Mouse (Mus musculus) layer of hippocampus, adult 9-10 months (tissue): ENCODE data around the gene Ybx3.

Experiments used
- DNase-seq: peaks from one replicate; pipeline ENCODE4 v3.0.0; 2022; ENCODE audit warnings: low spot score

The Ybx3 gene

GRCm38 (mm10) chr6:131388040-131389021 is at the start of gene Ybx3:
TSS of gene Ybx3 (minus strand) at chr6:131388476.
- DNase-seq: peak; percentile 54

DNA sequence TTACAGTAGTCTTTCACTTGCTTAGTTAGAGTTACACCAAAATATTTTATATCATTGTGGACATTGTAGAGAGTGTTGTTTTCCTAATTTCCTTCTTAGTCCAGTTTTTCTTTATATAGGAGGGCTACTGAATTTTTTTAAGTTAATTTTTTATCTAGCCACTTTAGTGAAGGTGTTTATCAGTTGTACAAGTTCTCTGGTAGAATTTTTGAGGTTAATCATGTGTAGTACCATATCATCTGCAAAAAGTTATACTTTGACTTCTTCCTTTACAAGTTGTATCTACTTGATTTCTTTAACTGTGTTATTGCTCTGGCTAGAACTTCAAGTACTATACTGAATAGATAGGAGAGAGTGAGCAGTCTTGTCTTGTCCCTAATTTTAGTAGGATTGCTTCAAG is 48.4 kb upstream of the Ybx3 start:
- DNase-seq: no peak

- DNase-seq: no peak
Observed at GRCm38 (mm10) chr6:131434088-131434487, 45.8 kb upstream of the Ybx3 start.

GRCm38 (mm10) chr6:131433153-131434048 is 45.1 kb upstream of the Ybx3 start:
- DNase-seq: no peak

GRCm38 (mm10) chr6:131421572-131421971 is 33.3 kb upstream of the Ybx3 start:
- DNase-seq: no peak

DNA sequence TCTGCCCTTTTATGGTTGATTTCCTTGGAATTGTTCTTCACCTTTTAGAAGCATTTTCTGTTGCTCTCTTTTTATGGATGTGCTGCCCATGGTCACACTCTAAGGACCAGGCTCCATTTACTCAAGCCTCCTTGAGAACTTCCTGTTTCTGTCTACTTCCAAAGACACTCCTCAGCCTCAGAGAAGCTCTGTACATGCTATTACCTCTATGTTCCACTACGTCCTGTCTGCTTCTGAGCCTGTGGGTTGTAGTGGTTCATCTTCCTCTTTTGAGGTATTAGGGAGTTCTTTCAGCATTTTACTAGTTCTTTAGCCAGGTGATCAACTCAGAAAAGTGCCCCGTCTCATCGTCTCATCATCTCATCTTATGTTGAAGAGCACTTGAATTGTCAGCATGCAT is 31.3 kb upstream of the Ybx3 start:
- DNase-seq: no peak

DNA sequence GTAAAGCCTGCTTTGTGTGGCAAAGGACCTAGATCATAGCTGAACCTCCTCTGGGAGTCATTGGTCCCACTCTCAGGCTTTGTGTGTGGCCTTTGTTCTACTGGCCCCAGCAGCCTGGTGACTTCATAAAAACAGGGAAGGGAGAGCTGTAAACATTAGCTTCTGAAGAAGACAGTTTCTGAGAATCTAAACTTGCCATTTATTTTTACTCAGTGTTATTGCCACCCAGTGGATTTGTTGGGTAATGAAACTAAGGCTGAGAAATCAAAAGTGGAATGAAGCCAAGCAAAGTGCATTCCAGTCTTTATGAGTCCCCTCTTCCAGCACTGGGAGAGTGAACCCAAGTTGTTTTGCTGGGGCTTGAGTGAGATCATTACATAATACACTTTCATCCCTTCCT is 30.5 kb upstream of the Ybx3 start:
- DNase-seq: peak; percentile 42

GRCm38 (mm10) chr6:131411116-131411843 is 23.0 kb upstream of the Ybx3 start:
- DNase-seq: no peak

DNA sequence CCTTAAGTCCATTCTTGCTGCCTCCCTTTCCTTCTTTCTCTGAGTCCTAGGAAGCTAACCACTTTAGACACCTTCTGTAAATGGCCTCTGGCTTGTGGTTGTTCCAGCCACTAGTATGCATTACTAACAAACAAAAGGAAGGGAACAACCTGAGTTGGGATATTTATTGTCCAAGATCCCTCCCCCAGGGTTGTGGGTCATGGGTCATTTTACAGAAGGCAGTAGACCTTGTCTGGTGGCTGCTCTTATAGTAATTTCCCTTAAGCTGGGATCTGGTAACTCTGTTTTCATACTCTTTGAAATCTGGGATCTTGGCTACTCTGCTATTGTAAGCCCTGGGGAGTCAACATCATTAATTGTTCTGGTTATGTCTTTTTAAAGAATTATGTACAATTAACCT is 18.7 kb upstream of the Ybx3 start:
- DNase-seq: no peak

DNA sequence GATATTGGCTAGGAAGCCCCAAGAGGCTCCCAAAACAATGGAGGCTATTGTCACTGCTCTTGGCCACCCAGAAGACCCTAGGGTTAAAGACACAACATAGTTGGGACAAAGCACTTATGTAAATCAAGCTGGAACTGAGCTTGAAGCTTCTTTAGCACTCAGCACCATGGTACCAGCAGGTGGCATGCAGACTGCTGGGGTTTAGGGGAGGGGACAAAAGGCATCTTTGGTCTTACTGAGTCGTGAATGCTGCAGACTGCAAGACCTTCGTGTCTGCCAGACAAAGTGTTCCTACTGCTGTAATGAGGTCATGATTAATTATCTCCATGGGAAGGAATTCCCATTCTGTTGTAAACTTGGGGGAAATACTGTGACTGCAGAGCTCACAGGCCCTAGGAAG is 17.6 kb upstream of the Ybx3 start:
- DNase-seq: no peak

DNA sequence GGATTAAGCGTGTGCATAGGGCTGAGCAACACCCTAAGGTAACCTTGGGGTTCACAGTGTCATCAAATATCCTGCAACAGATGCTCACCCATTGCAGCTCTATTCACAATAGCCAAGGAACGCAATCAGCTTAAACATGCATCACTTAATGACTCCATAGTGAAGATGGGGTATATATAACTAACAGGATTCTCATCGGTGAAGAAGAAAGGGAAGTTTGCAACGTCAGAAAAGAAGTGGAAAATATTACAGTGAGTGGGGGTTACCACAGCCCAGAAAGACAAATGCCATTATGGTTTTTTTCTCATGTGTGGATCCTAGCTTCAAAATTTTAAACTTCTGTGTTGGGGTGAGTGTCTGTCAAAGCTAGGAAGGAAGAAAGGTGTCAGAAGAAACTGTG is 16.9 kb upstream of the Ybx3 start:
- DNase-seq: no peak

DNA sequence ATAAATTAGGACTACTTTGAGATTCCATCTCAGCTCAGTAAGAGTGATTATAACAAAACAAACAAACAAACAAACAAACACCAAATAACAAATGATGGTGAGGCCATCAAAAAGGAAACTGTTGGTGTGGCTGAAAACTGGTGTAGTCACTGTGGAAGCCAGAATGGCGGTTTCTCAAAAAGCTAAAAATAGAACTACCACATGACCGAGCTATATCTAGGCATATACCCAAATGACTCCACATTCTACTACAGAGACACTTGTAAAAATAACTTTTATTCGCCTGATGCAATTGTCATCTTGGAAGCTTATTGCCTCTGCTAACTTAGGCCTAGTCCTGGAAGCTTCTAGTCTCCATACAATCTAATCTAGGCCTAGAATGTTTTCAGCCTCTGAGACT is 16.0 kb upstream of the Ybx3 start:
- no peak for DNase-seq

DNA sequence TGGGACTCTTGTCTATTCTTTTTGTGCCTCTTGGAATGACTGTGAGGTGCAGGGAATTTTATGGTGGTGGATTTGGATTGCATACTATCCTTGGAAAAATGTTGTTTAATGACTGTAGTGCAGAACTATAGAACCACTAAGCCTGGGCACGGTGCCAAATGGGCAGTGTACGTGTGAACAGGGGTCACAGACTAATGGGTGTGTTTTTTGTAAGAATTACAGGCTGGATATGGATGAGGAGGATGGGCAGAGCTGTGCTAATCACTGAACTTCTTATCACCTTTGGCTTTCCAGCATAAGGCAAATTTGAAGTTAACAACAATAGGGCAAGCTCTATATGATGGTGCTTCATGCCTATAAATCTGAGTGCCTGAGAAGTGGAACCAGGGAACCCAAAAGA is 14.8 kb upstream of the Ybx3 start:
- no peak for DNase-seq

DNA sequence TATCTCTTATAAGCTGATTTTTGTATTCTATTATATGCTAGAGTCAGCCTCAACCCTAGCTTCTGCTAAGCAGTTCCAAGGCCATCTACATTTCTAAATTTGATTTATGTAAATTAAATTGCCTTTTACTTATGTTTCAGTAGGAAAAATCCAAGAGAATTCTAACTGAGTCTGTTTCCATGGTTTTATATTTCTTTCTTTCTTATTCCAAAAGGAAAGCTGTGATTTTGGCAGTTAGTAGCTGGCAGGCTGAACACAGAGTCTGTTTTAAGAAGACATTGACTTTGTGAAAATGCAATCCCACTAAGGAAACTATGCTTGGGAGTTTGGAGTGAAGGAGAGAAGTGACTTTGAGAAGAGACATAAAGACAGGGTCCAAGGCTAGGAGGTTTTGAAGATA is 14.3 kb upstream of the Ybx3 start:
- DNase-seq: no peak

GRCm38 (mm10) chr6:131401259-131401658 is 13.0 kb upstream of the Ybx3 start:
- DNase-seq: no peak

DNA sequence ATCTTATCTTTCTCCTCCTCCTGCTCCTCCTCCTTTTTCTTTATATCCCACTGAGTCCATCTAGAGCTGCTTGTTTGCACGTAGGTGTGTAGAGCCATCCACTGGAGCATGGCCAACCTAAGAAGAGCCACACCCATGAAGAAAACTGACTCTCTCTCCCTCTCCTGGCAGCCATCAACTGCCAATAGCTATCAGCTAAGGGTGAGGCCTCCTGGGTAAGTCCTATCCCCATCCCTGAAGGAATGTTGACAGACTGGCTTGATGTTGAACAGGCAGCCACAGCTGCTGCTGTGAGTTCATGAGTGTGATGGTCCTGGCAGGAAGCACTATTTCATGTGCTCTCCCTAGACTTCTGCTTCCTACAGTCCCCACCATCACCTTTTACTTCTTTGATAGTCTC is 8.4 kb upstream of the Ybx3 start:
- no peak for DNase-seq

GRCm38 (mm10) chr6:131393873-131394660 is 5.8 kb upstream of the Ybx3 start:
- no peak for DNase-seq

DNA sequence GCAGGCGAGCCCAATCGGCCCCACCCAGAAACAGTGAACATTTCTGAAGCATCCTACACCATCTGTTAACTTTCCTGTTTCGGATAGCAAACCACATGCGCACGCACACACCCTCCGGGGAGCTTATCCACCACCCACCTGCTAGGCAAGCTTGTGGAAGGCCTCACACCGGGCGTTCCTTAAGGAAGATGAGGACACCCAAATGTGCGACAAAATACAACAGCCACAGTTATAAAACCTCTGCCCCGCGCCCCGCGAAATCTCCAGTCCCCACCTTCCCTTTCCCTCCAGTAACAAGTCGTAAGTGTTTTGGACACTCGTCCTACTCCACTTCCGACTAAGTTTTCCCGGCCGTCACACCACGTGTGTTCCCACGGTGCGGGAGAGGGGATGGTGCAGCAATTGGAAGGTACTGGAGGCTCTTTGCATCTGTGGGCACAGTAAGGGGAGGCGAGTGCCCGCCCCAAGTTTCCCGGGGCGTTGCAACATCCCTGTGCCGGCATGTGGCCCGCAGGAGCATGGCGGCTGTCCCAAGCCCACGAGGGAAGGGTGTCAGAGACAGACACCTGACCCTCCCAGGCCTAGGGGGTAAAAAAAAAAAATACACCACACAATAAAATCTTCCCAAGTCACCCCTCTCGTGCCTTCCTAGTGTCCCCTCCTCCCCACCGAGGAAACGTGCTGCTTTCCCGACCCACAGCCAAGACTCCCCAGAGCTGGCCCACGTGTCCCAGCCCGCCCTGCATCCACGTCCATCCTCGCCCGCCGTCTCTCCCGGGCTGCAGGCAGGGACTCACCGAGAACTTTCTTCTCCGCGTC is 846 bp downstream of the Ybx3 start:
- DNase-seq: no peak

DNA sequence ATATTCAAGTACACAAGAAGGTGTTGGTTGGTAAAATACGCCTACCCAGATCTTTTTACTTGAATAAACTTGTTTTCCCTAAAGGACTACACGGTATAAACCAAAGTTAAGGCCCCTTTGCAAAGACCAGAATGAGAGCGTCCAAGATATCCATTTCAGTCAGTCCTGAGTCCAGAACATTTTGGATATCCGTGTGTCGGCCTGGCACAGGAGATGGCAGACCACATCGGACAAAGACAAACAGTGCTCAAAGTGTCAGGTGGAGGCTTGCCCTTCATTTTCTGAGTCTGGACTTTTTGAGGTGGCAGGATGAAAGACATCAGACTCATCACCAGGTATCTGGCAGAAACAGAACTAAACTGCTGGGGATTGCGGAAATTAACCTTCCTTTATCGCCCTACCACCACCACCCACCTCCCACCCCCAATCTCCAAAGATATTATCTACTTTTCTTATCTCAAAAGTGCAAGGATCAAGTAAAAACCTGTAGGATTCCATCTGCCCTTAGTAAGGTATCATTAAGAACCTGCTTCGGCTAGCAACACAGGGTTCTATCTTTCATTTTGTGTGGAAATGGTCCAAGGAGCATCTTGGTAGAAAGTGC is 1.8 kb downstream of the Ybx3 start:
- DNase-seq: no peak

- no peak for DNase-seq
Observed at GRCm38 (mm10) chr6:131385469-131385868, 2.8 kb downstream of the Ybx3 start.
